ENCODE assay signal across 9 mouse cellular contexts in genomic region chr2:93906316-93906715, GRCm38 (mm10). TPM values are rescaled to one million over a fixed set of nuclear protein-coding genes. Genes with fewer than 3 reads are reported as not detected.
DNase-seq lines count a peak whose midpoint lies in the region; ATAC-seq lines count a peak whose summit lies in the region.
"Had no signal": no experiment of that assay in that cellular context is flagged by ENCODE, and none has a peak within 500 bp of the region (broad histone marks: within the 10 kb centered on the region; RNA-seq: fewer than 3 reads in every experiment).

No protein-coding gene starts in this region.

- 39% methylated on average over 4 of the region's 4 CpGs for WGBS in kidney, embryonic 14.5 days

- no peak for ATAC-seq in kidney, embryonic 14.5 days (ENCODE audit: low FRiP score, low TSS enrichment)
- ATAC-seq in megakaryocyte progenitor cell, adult 5-6 weeks (replicated peaks; ENCODE audit: poor library complexity): no peak
- ATAC-seq: liver, embryonic 12.5 days had no signal

- no peak overlapping the region for H3K9ac ChIP-seq in kidney, embryonic 14.5 days (ENCODE audit: low read depth, low read length)
- H3K9ac ChIP-seq: liver, embryonic 12.5 days had no signal

- 0 out of 2 replicates have a peak, but pooled peaks cover 3% of the 10 kb centered on the region for H3K27me3 ChIP-seq in kidney, embryonic 14.5 days (ENCODE audit: control insufficient read depth, insufficient read depth, low read length)

- peak; percentile 32 for DNase-seq in kidney, adult 9 months
- peak; percentile 36 for DNase-seq in adrenal gland, postnatal 25 days
- peak; percentile 81 for DNase-seq in gastrocnemius, adult 18-20 months (ENCODE audit: low spot score)
- peak; percentile 55 for DNase-seq in kidney, postnatal 14 days
- no peak for DNase-seq in ovary, postnatal 14 days (ENCODE audit: low spot score)

- H3K9me3 ChIP-seq in kidney, embryonic 14.5 days (ENCODE audit: control insufficient read depth, low read length): no peaks in the 10 kb centered on the region
- H3K9me3 ChIP-seq: liver, embryonic 12.5 days had no signal

- H3K36me3 ChIP-seq in kidney, embryonic 14.5 days (ENCODE audit: control insufficient read depth, insufficient read depth, low read length): no peaks in the 10 kb centered on the region
- H3K36me3 ChIP-seq: liver, embryonic 12.5 days had no signal

- no peak overlapping the region for H3K4me3 ChIP-seq in kidney, embryonic 14.5 days (ENCODE audit: low read length)
- H3K4me3 ChIP-seq: liver, embryonic 12.5 days had no signal

- no peaks in the 10 kb centered on the region; the same call in 1 of the 2 replicates for H3K4me1 ChIP-seq in kidney, embryonic 14.5 days (ENCODE audit: control insufficient read depth, insufficient read depth, low read length)

- H3K27ac ChIP-seq in kidney, embryonic 14.5 days (ENCODE audit: low read depth, low read length): no peak overlapping the region
- H3K27ac ChIP-seq: liver, embryonic 12.5 days had no signal

- no peak overlapping the region for H3K4me2 ChIP-seq in kidney, embryonic 14.5 days (replicated peaks; ENCODE audit: low read depth, low read length)
- H3K4me2 ChIP-seq: liver, embryonic 12.5 days had no signal

RNA-seq across cellular contexts. Expression of gene Accsl, which starts 37.4 kb away (rescaled TPM):
- polyA plus RNA-seq in kidney, embryonic 14.5 days (2014; fragmentation: Nextera tagmentation; extraction: Ambion mirVana): not detected in 2 replicates
- total RNA-seq in adrenal gland, postnatal 25 days (2021): 0.76 TPM in 1 of 2 replicates, not detected in the other
- not detected for total RNA-seq in gastrocnemius, adult 18-20 months (2021)
- total RNA-seq in megakaryocyte progenitor cell, adult 5-6 weeks (2015): not detected in 2 replicates
- not detected in 2 replicates for total RNA-seq in megakaryocyte progenitor cell, adult 5-6 weeks (2017)
- total RNA-seq: MEL had no signal
- polyA plus RNA-seq: liver, embryonic 12.5 days had no signal

RNA-seq across cellular contexts. Expression of gene Gm13889, which starts 50.7 kb away (rescaled TPM):
- 12.0 and 12.4 TPM in 2 replicates for polyA plus RNA-seq in kidney, embryonic 14.5 days (2014; fragmentation: Nextera tagmentation; extraction: Ambion mirVana)
- total RNA-seq in adrenal gland, postnatal 25 days (2021): 18.3 and 20.5 TPM in 2 replicates
- 10 to 100 TPM in 1 of 2 experiments, 1 to 10 TPM in 1; 4.8 to 23.7 TPM for total RNA-seq in gastrocnemius, adult 18-20 months (2021)
- total RNA-seq in megakaryocyte progenitor cell, adult 5-6 weeks (2015): not detected in 2 replicates
- not detected in 2 replicates for total RNA-seq in megakaryocyte progenitor cell, adult 5-6 weeks (2017)
- total RNA-seq: MEL had no signal

RNA-seq across cellular contexts. Expression of gene Accs, which starts 56.6 kb away (rescaled TPM):
- 7.3 and 10.8 TPM in 2 replicates for polyA plus RNA-seq in kidney, embryonic 14.5 days (2014; fragmentation: Nextera tagmentation; extraction: Ambion mirVana)
- 10.0 and 13.3 TPM in 2 replicates for total RNA-seq in adrenal gland, postnatal 25 days (2021)
- total RNA-seq in gastrocnemius, adult 18-20 months (2021): 1 to 10 TPM; 3.2 to 3.4 TPM
- total RNA-seq in megakaryocyte progenitor cell, adult 5-6 weeks (2015): 11.0 and 12.1 TPM in 2 replicates
- 11.3 and 16.5 TPM in 2 replicates for total RNA-seq in megakaryocyte progenitor cell, adult 5-6 weeks (2017)

Comparison
In these comparisons a context has a peak if more than half of its experiments do, and no peak if none do; other contexts are left out.
1. RNA of gene Gm13889, which starts 50.7 kb away (total RNA-seq): 4.8 to 23.7 TPM in gastrocnemius, adult 18-20 months and 18.3 to 20.5 TPM in adrenal gland, postnatal 25 days; not detected in megakaryocyte progenitor cell, adult 5-6 weeks; every median in the first group is over 4 times any median in the second.